Mouse (Mus musculus) heart, embryonic 10.5 days (tissue): ENCODE data around the gene Gm20388. TPM values are rescaled to one million over a fixed set of nuclear protein-coding genes. Genes with fewer than 3 reads are reported as not detected.
A peak's percentile ranks its signal among the peaks of the same experiment; 100 is the strongest.

Source experiments
- DNase-seq: peaks from one replicate; pipeline ENCODE4 v3.0.0-alpha.2; 2017; ENCODE audit warnings: low spot score
- H3K27ac ChIP-seq: fragments of 300-500 bp; sonication (generic); 2 replicates; pipeline ENCODE4 v1.5.1; 2016; ENCODE audit warnings: mild to moderate bottlenecking
- H3K27me3 ChIP-seq: fragments of 300-500 bp; sonication (generic); 2 replicates; pipeline ENCODE4 v1.6.1; 2016; ENCODE audit warnings: mild to moderate bottlenecking; ENCODE audit not compliant: poor library complexity, insufficient read depth, severe bottlenecking
- H3K36me3 ChIP-seq: fragments of 300-500 bp; sonication (generic); 2 replicates; pipeline ENCODE4 v1.6.1; 2016; ENCODE audit warnings: mild to moderate bottlenecking, moderate library complexity
- H3K4me1 ChIP-seq: fragments of 300-500 bp; sonication (generic); 2 replicates; pipeline ENCODE4 v1.6.1; 2016; ENCODE audit warnings: mild to moderate bottlenecking
- H3K4me3 ChIP-seq: fragments of 300-500 bp; sonication (generic); 2 replicates; pipeline ENCODE4 v1.5.1; 2016; ENCODE audit warnings: mild to moderate bottlenecking, moderate library complexity
- H3K9me3 ChIP-seq: fragments of 300-500 bp; sonication (generic); 2 replicates; pipeline ENCODE4 v1.6.1; 2016; ENCODE audit warnings: mild to moderate bottlenecking, moderate library complexity
- WGBS: fragments of 180-500 bp; shearing (Covaris S2); methylation state at CpG from one replicate; pipeline ENCODE4 v1.1.7; 2016; 5-methylcytosine and 5-hydroxymethylcytosine counted together
- polyA plus RNA-seq: library from polyadenylated mRNA; unstranded; fragments of >200 nt; fragmentation: Nextera tagmentation; extraction: Ambion mirVana; gene quantifications from 2 replicates; pipeline ENCODE4 v1.2.1, GENCODE M21; 2016

Gm20388 gene
- polyA plus RNA-seq, 1 experiment from 2014 or later, result 4.5 TPM

GRCm38 (mm10) chr8:123292281-123292680 is 3381.6 kb downstream of the Gm20388 start:
- Histone ChIP-seq H3K36me3 (peaks cover 87% of the 10 kb centered on the region), H3K27ac (no peak overlapping the region), H3K27me3 (no peaks in the 10 kb centered on the region), H3K4me1 (peaks cover 6% of the 10 kb centered on the region), H3K4me3 (no peak overlapping the region), H3K9me3 (no peaks in the 10 kb centered on the region)
- 86% methylated on average over 3 of the region's 3 CpGs for WGBS
- DNase-seq, result no peak

GRCm38 (mm10) chr8:123292785-123293184 is 3382.1 kb downstream of the Gm20388 start:
- WGBS, result 87% methylated on average over 2 of the region's 2 CpGs
- no peak for DNase-seq
- peaks cover 86% of the 10 kb centered on the region for H3K36me3 ChIP-seq

GRCm38 (mm10) chr8:123298301-123298700 is 3387.7 kb downstream of the Gm20388 start:
- H3K27me3 ChIP-seq, result no peaks in the 10 kb centered on the region
- WGBS, result 93% methylated on average over 11 of the region's 11 CpGs
- H3K27ac ChIP-seq, result no peak overlapping the region
- DNase-seq, result no peak
- no peaks in the 10 kb centered on the region for H3K4me1 ChIP-seq
- no peak overlapping the region for H3K4me3 ChIP-seq
- no peaks in the 10 kb centered on the region for H3K9me3 ChIP-seq
- peaks cover 64% of the 10 kb centered on the region for H3K36me3 ChIP-seq

More at GRCm38 (mm10) chr8:123292785-123293184, 3382.1 kb downstream of the Gm20388 start:
- Histone ChIP-seq H3K9me3 (no peaks in the 10 kb centered on the region), H3K4me3 (no peak overlapping the region), H3K27me3 (no peaks in the 10 kb centered on the region), H3K27ac (no peak overlapping the region), H3K4me1 (peaks cover 6% of the 10 kb centered on the region)

GRCm38 (mm10) chr8:123308738-123309137 is 3398.1 kb downstream of the Gm20388 start:
- Histone ChIP-seq H3K9me3 (no peaks in the 10 kb centered on the region), H3K4me3 (no peak overlapping the region), H3K27me3 (no peaks in the 10 kb centered on the region), H3K36me3 (peaks cover 68% of the 10 kb centered on the region), H3K27ac (no peak overlapping the region), H3K4me1 (peaks cover 3% of the 10 kb centered on the region; the same call in 1 of the 2 replicates)
- no peak for DNase-seq
- 63% methylated on average over 4 of the region's 4 CpGs for WGBS

- 8% methylated on average over 21 of the region's 21 CpGs for WGBS
- Histone ChIP-seq H3K36me3 (peaks cover 4% of the 10 kb centered on the region), H3K27me3 (no peaks in the 10 kb centered on the region), H3K4me1 (peaks cover 21% of the 10 kb centered on the region), H3K9me3 (no peaks in the 10 kb centered on the region), H3K27ac (peak overlapping the region; percentile 89), H3K4me3 (peak overlapping the region; percentile 81)
- no peak for DNase-seq
These were observed 3407.3 kb downstream of the Gm20388 start for GRCm38 (mm10) chr8:123317781-123318466.

- H3K27ac ChIP-seq, result peak within 1 kb of the TSS; percentile 89
These were observed 3407.8 kb downstream of the Gm20388 start, which contains the start of gene Fanca for GRCm38 (mm10) chr8:123318467-123318911. TSS of gene Fanca (minus strand) at chr8:123318576.

GRCm38 (mm10) chr8:123319522-123320164 is 3409.0 kb downstream of the Gm20388 start:
- no peak for DNase-seq
- Histone ChIP-seq H3K9me3 (no peaks in the 10 kb centered on the region), H3K27ac (no peak overlapping the region), H3K36me3 (no peaks in the 10 kb centered on the region; the same call in 1 of the 2 replicates), H3K27me3 (no peaks in the 10 kb centered on the region), H3K4me3 (no peak overlapping the region), H3K4me1 (peaks cover 21% of the 10 kb centered on the region)
- WGBS, result 27% methylated on average over 7 of the region's 7 CpGs

More at GRCm38 (mm10) chr8:123318467-123318911, 3407.8 kb downstream of the Gm20388 start, which contains the start of gene Fanca:
- Histone ChIP-seq H3K4me3 (peak within 1 kb of the TSS; percentile 81), H3K27me3 (no peaks in the 10 kb centered on the region), H3K4me1 (peaks cover 21% of the 10 kb centered on the region), H3K36me3 (peaks cover 4% of the 10 kb centered on the region), H3K9me3 (no peaks in the 10 kb centered on the region)
- under 1% methylated on average over 24 of the region's 24 CpGs for WGBS
- DNase-seq, result peak; percentile 99

GRCm38 (mm10) chr8:123328552-123328951 is 3417.9 kb downstream of the Gm20388 start:
- 89% methylated on average over 2 of the region's 2 CpGs for WGBS
- no peak overlapping the region for H3K27ac ChIP-seq
- peaks cover 36% of the 10 kb centered on the region for H3K4me1 ChIP-seq
- no peak overlapping the region for H3K4me3 ChIP-seq
- H3K9me3 ChIP-seq, result no peaks in the 10 kb centered on the region
- H3K36me3 ChIP-seq, result no peaks in the 10 kb centered on the region
- no peak for DNase-seq
- H3K27me3 ChIP-seq, result peaks cover 8% of the 10 kb centered on the region; the same call in 1 of the 2 replicates

DNA sequence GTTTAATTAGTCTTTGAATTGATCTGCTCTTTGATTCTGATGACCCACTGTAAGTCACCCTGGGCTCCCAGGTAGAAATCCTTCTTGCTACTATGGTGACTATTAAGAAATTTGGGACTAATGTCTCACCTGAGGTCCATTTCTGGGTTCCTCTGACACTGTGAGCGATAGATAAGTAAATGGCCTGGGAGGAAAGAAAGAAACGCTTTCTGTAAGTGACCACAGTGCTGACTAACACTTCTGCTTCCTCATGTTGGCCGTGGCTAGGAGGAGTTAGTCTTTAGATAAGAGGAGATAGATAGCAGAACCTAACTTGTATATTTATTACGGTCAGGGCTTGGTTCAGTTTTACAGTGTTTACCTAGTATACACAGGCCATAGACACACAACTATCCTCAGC is 3418.7 kb downstream of the Gm20388 start:
- Histone ChIP-seq H3K36me3 (no peaks in the 10 kb centered on the region), H3K4me1 (peaks cover 42% of the 10 kb centered on the region), H3K27ac (no peak overlapping the region), H3K4me3 (no peak overlapping the region), H3K27me3 (peaks cover 15% of the 10 kb centered on the region), H3K9me3 (no peaks in the 10 kb centered on the region)
- no peak for DNase-seq
- 43% methylated on average over 4 of the region's 4 CpGs for WGBS

- Histone ChIP-seq H3K4me3 (no peak overlapping the region), H3K27me3 (peaks cover 21% of the 10 kb centered on the region), H3K27ac (no peak overlapping the region), H3K4me1 (peaks cover 44% of the 10 kb centered on the region), H3K9me3 (no peaks in the 10 kb centered on the region), H3K36me3 (no peaks in the 10 kb centered on the region)
- WGBS, result 69% methylated on average over 5 of the region's 5 CpGs
- no peak for DNase-seq
These were observed 3419.3 kb downstream of the Gm20388 start for GRCm38 (mm10) chr8:123329961-123330360.

DNA sequence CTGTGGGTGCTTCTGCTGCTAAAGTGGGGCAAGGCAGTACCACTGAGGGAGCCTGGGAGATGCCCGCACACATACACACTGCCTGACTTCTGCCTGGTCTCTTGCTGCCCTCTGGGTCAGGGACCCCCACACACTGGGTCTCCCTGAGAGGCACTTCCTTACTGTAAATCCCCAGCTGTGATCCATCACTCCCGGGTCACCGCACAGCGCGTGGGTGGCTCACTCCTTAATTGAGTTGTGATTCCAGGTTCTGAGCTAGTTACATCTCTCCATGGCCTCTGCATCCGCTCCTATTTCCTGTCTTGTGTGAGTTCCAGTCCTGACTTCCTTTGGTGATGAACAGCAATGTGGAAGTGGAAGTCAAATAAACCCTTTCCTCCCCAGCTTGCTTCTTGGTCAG is 3420.1 kb downstream of the Gm20388 start:
- peaks cover 25% of the 10 kb centered on the region for H3K27me3 ChIP-seq
- 61% methylated on average over 6 of the region's 6 CpGs for WGBS
- no peak overlapping the region for H3K4me3 ChIP-seq
- peak overlapping the region; percentile 42; the same call in 1 of the 2 replicates for H3K27ac ChIP-seq
- peaks cover 44% of the 10 kb centered on the region for H3K4me1 ChIP-seq
- no peaks in the 10 kb centered on the region for H3K9me3 ChIP-seq
- no peak for DNase-seq
- H3K36me3 ChIP-seq, result no peaks in the 10 kb centered on the region

- Histone ChIP-seq H3K9me3 (no peaks in the 10 kb centered on the region), H3K27ac (no peak overlapping the region), H3K36me3 (no peaks in the 10 kb centered on the region), H3K4me3 (no peak overlapping the region), H3K4me1 (peaks cover 44% of the 10 kb centered on the region), H3K27me3 (peaks cover 25% of the 10 kb centered on the region)
- no peak for DNase-seq
- whole genome bisulfite sequencing, result 45% methylated on average over 2 of the region's 2 CpGs
These were observed 3420.7 kb downstream of the Gm20388 start for GRCm38 (mm10) chr8:123331301-123331700.

- peaks cover 44% of the 10 kb centered on the region for H3K4me1 ChIP-seq
- peak overlapping the region; percentile 72 for H3K4me3 ChIP-seq
- no peaks in the 10 kb centered on the region for H3K9me3 ChIP-seq
- peaks cover 25% of the 10 kb centered on the region for H3K27me3 ChIP-seq
- no peak overlapping the region for H3K27ac ChIP-seq
- no peak for DNase-seq
- no peaks in the 10 kb centered on the region for H3K36me3 ChIP-seq
- 20% methylated on average over 8 of the region's 8 CpGs for WGBS
These were observed 3421.2 kb downstream of the Gm20388 start for GRCm38 (mm10) chr8:123331810-123332209.
